Mouse (Mus musculus) megakaryocyte-erythroid progenitor cell, adult 5-6 weeks (primary cell): Measurements from ENCODE around the gene Plac1. TPM values are rescaled to one million over a fixed set of nuclear protein-coding genes. Genes with fewer than 3 reads are reported as not detected.

Source experiments
- total RNA-seq, 2 experiments: library from RNA; stranded (forward) in 1 of 2; stranded (reverse) in 1 of 2; fragments of 200-1000, 215-1000 nt in 1 of 2; fragments of >200 nt in 1 of 2; fragmentation: Nextera tagmentation in 1 of 2; gene quantifications; 2 replicates each; pipeline ENCODE4 v1.2.3; 2014 to 2017

Plac1 gene
- total RNA-seq, 2 experiments from 2014 or later = not detected

Other genes with a start within 250 kb of the Plac1 start
- 16.0 and 21.5 TPM in 2 replicates for gene Fam122b, start 29.7 kb upstream of the Plac1 start, total RNA-seq (2014; fragmentation: Nextera tagmentation)
- 5.7 and 8.4 TPM in 2 replicates for gene Fam122b, start 29.7 kb upstream of the Plac1 start, total RNA-seq (2017)
- not detected in 2 replicates for gene Fam122c, start 33.3 kb upstream of the Plac1 start, total RNA-seq (2014; fragmentation: Nextera tagmentation)
- gene Fam122c, start 33.3 kb upstream of the Plac1 start, total RNA-seq (2017) = not detected in 2 replicates
- gene Mospd1, start 130.4 kb upstream of the Plac1 start, total RNA-seq (2014; fragmentation: Nextera tagmentation) = 24.8 and 31.4 TPM in 2 replicates
- 25.8 and 38.5 TPM in 2 replicates for gene Mospd1, start 130.4 kb upstream of the Plac1 start, total RNA-seq (2017)
- gene Etd, start 194.8 kb upstream of the Plac1 start, total RNA-seq (2014; fragmentation: Nextera tagmentation) = not detected in 2 replicates
- gene Etd, start 194.8 kb upstream of the Plac1 start, total RNA-seq (2017) = not detected in 2 replicates